Mouse (Mus musculus): ENCODE data around the gene Bmp10. TPM values are rescaled to one million over a fixed set of nuclear protein-coding genes. Genes with fewer than 3 reads are reported as not detected.

Bmp10 gene
- 0.09 and 0.24 TPM in 2 replicates for polyA plus RNA-seq (2015; fragmentation: Nextera tagmentation; extraction: Ambion mirVana)

DNA sequence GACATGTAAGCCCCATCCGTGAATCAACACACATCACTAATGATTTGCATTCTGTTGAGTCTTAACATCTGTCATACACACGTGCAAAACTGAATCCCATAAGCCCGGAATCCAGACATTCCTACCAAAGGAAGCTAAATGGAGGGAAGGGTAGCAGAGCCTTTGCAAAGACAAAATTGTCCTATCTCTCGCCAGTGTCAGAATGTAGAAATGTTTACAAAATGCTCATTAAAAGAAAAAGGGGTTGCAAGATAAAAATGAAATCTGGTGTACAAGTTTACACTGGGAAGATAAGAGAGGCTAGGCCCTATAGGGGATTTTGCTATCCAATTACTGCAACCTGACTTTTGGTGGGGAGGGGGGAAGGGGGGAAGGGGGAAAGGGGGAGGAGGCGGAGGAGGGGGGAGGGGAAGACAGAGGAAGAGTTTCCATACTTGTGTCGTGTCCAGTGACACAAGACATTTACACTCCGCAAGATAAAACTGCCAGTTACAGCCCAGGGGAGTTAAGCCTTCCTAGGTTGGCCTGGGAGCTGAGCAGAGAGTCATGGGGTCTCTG, at the start of gene Bmp10:
Gene Bmp10 (plus strand): TSS at position 508 of the 558 bp plus-strand sequence.
- Histone ChIP-seq H3K4me2 (ENCODE audit: low read depth, low read length) (no peak within 1 kb of the TSS), H3K36me3 (ENCODE audit: control insufficient read depth, insufficient read depth, low read length) (no peaks in the 10 kb centered on the region), H3K9ac (ENCODE audit: low read length) (no peak within 1 kb of the TSS), H3K27ac (ENCODE audit: low read length) (no peak within 1 kb of the TSS), H3K9me3 (ENCODE audit: control insufficient read depth, low read length) (no peaks in the 10 kb centered on the region), H3K4me1 (replicated peaks; ENCODE audit: control insufficient read depth, insufficient read depth, low read length) (no peaks in the 10 kb centered on the region), H3K4me3 (ENCODE audit: low read length) (no peak within 1 kb of the TSS), H3K27me3 (ENCODE audit: control insufficient read depth, insufficient read depth, low read depth, low read length) (no peaks in the 10 kb centered on the region)
- no peak for ATAC-seq (ENCODE audit: low read depth)
- WGBS = 33% methylated on average over 7 of the region's 7 CpGs

DNA sequence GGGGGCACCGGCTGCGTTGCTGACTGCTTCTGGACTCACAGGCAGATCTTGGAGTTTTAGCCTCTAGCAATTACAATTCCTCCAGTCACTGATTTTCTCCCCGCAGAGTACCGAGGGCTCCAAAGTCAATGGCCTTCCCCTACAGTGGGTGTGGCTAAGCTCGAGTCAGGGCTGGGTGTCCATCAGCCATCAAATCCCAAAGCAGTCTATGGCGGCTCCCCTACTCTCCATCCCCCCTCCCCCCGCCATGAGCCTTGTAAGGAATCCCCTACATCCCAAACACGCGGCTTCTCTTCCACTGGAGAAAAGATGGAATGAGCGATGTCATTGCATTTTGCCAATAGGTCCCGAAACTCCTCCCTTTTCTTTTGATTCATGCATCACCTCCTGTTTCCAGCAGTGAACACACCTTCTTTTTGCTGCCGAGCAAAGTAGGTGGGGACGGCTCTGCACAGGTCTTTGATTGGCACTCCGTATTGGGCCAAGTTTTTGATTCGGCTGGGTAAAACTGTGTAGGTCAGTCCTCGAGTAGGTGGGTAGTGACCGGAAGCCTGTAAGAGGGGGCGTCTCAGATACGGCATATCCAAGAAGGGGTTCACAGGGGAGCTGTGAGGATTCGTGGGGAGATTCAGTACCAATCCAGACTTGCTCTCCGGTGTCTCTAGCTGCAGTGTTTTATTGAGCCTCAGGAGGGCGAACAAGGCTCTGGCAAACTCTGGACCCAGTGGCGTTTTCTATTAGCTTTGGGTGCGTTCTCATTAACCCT, 44.7 kb upstream of the Bmp10 start:
- Histone ChIP-seq H3K27me3 (ENCODE audit: control insufficient read depth, insufficient read depth, low read depth, low read length) (peaks cover 18% of the 10 kb centered on the region; the same call in 1 of the 2 replicates), H3K36me3 (ENCODE audit: control insufficient read depth, insufficient read depth, low read length) (no peaks in the 10 kb centered on the region), H3K27ac (ENCODE audit: low read length) (no peak overlapping the region), H3K4me3 (ENCODE audit: low read length) (peak overlapping the region; percentile 28), H3K4me1 (replicated peaks; ENCODE audit: control insufficient read depth, insufficient read depth, low read length) (peaks cover 8% of the 10 kb centered on the region; the same call in 1 of the 2 replicates), H3K4me2 (ENCODE audit: low read depth, low read length) (peak overlapping the region; percentile 50), H3K9me3 (ENCODE audit: control insufficient read depth, low read length) (no peaks in the 10 kb centered on the region), H3K9ac (ENCODE audit: low read length) (peak overlapping the region; percentile 26; the same call in 1 of the 2 replicates)
- 9% methylated on average over 24 of the region's 24 CpGs for WGBS
- ATAC-seq (ENCODE audit: low read depth) = no peak

DNA sequence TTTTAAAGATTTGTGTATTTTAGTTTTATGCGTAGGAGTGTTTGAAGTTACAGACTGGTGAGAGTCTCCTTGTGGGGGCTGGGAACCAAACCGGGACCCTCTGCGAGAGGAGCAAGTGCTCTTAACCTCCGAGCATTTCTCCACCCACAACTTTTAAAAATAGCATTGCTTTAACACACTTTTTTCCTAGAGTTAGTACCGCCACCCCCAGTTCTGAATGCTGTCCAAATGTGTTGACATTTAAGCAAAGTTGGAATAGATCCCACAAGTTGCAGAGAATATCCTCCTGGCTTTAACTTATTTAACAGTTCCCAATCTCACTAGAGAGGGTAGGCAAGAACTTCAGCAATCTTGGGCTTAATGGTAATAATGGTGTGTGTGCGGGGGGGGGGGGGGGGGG, 44.0 kb upstream of the Bmp10 start:
- Histone ChIP-seq H3K4me2 (ENCODE audit: low read depth, low read length) (peak overlapping the region; percentile 50), H3K36me3 (ENCODE audit: control insufficient read depth, insufficient read depth, low read length) (no peaks in the 10 kb centered on the region), H3K4me1 (replicated peaks; ENCODE audit: control insufficient read depth, insufficient read depth, low read length) (peaks cover 12% of the 10 kb centered on the region), H3K4me3 (ENCODE audit: low read length) (no peak overlapping the region), H3K9me3 (ENCODE audit: control insufficient read depth, low read length) (no peaks in the 10 kb centered on the region), H3K27ac (ENCODE audit: low read length) (no peak overlapping the region), H3K9ac (ENCODE audit: low read length) (no peak overlapping the region), H3K27me3 (ENCODE audit: control insufficient read depth, insufficient read depth, low read depth, low read length) (peaks cover 18% of the 10 kb centered on the region; the same call in 1 of the 2 replicates)
- 17% methylated on average over 5 of the region's 6 CpGs for WGBS
- ATAC-seq (ENCODE audit: low read depth) = no peak

DNA sequence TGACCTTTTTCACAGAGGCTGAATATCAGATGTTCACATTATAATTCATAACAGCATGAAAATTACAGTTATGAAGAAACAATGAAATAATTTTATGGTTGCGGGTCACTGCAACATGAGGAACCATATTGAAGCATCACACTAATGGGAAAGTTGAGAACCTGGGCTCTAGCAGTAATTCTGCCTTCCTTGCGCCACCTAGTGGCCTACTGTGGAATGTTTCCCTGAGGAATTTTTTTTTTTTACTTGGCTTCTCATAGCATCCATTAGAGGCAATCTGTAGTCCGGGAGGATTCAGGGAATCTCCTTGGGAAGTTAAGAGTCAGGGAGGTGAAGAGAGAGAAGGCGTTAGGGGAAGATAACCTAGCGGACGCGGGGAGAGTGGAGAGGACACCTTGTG, 42.6 kb upstream of the Bmp10 start:
- Histone ChIP-seq H3K4me3 (ENCODE audit: low read length) (no peak overlapping the region), H3K9me3 (ENCODE audit: control insufficient read depth, low read length) (no peaks in the 10 kb centered on the region), H3K4me2 (ENCODE audit: low read depth, low read length) (no peak overlapping the region), H3K27ac (ENCODE audit: low read length) (no peak overlapping the region), H3K4me1 (replicated peaks; ENCODE audit: control insufficient read depth, insufficient read depth, low read length) (peaks cover 13% of the 10 kb centered on the region), H3K27me3 (ENCODE audit: control insufficient read depth, insufficient read depth, low read depth, low read length) (peaks cover 18% of the 10 kb centered on the region; the same call in 1 of the 2 replicates), H3K36me3 (ENCODE audit: control insufficient read depth, insufficient read depth, low read length) (no peaks in the 10 kb centered on the region), H3K9ac (ENCODE audit: low read length) (no peak overlapping the region)
- no peak for ATAC-seq (ENCODE audit: low read depth)
- 7% methylated on average over 7 of the region's 7 CpGs for WGBS

DNA sequence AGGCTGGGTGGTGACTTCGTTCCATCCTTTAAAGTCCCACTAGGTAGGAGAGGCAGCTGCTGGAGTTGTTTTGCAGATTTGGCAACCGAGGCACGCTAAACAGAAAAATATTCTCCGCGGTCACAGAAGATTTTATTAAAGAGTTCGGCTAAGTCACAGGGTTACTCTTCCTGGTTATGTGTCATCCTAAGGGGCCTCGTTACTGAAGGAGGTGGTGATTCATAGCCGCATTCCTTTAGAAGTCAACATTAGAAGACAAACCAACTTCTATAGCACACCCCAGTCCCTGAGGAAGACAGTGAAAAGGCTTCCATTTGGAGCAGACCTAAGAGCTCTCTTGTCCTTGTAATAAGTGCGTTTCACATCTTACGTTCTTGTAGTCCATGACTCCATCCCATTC, 42.1 kb upstream of the Bmp10 start:
- H3K9me3 ChIP-seq (ENCODE audit: control insufficient read depth, low read length) = no peaks in the 10 kb centered on the region
- no peak for ATAC-seq (ENCODE audit: low read depth)
- H3K4me3 ChIP-seq (ENCODE audit: low read length) = no peak overlapping the region
- no peaks in the 10 kb centered on the region for H3K36me3 ChIP-seq (ENCODE audit: control insufficient read depth, insufficient read depth, low read length)
- no peak overlapping the region for H3K4me2 ChIP-seq (ENCODE audit: low read depth, low read length)
- peaks cover 15% of the 10 kb centered on the region; the same call in 1 of the 2 replicates for H3K27me3 ChIP-seq (ENCODE audit: control insufficient read depth, insufficient read depth, low read depth, low read length)
- 71% methylated on average over 10 of the region's 10 CpGs for WGBS
- H3K9ac ChIP-seq (ENCODE audit: low read length) = no peak overlapping the region
- H3K4me1 ChIP-seq (replicated peaks; ENCODE audit: control insufficient read depth, insufficient read depth, low read length) = peaks cover 13% of the 10 kb centered on the region
- H3K27ac ChIP-seq (ENCODE audit: low read length) = no peak overlapping the region

DNA sequence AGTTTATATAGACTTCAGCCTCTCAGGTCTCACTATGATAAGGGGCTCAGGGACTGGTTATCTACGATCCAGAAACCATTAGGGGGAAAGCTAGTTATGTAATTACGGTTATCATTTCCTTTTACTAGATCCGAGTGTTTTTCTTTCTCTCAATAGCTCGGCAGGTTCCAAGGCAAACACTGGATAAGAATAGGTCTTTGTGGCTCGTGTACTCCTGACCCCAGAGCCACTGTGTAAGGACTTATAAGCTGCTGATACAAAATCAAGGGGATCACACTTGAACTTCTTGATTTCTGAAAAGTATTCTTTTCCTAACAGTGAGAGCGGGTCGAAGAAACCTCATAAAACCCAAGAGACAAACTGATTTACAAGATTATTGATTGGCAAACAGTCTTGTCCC, 39.9 kb upstream of the Bmp10 start, which contains the start of gene Gkn3:
Gene Gkn3 (minus strand): TSS at position 59 of the 400 bp plus-strand sequence.
- peak; percentile 63 for ATAC-seq (ENCODE audit: low read depth)
- peaks cover 12% of the 10 kb centered on the region for H3K4me1 ChIP-seq (replicated peaks; ENCODE audit: control insufficient read depth, insufficient read depth, low read length)
- no peak within 1 kb of the TSS for H3K4me2 ChIP-seq (ENCODE audit: low read depth, low read length)
- H3K27ac ChIP-seq (ENCODE audit: low read length) = peak within 1 kb of the TSS; percentile 42
- no peak within 1 kb of the TSS for H3K9ac ChIP-seq (ENCODE audit: low read length)
- 33% methylated on average over 7 of the region's 7 CpGs for WGBS
- H3K4me3 ChIP-seq (ENCODE audit: low read length) = no peak within 1 kb of the TSS
- H3K36me3 ChIP-seq (ENCODE audit: control insufficient read depth, insufficient read depth, low read length) = no peaks in the 10 kb centered on the region
- H3K9me3 ChIP-seq (ENCODE audit: control insufficient read depth, low read length) = no peaks in the 10 kb centered on the region
- H3K27me3 ChIP-seq (ENCODE audit: control insufficient read depth, insufficient read depth, low read depth, low read length) = no peaks in the 10 kb centered on the region

DNA sequence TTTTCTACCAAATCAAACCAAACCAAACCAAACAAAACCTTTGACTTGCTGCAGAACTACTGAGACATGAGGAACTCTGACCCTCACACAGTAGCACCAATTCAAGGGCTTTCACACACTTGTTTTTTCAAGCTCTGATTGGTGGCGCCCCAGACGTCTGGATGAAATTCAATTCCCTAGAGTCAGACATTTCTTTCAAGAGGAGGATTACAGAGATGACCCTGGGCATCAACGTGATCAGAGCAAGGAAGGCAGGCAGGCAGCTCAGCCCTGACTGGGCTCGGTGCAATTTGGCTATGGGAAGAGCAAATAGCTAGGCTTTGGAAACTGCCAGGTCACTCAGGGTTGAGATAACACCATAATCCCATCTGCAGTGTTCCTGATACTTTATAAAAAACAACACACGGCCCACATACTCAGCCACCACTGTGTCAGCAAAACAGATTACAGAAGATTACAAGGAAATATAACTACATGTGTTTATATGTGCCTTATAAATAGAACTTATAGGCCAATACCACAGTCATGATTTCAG, 39.3 kb upstream of the Bmp10 start:
- H3K4me1 ChIP-seq (replicated peaks; ENCODE audit: control insufficient read depth, insufficient read depth, low read length) = peaks cover 9% of the 10 kb centered on the region
- no peak for ATAC-seq (ENCODE audit: low read depth)
- H3K4me2 ChIP-seq (ENCODE audit: low read depth, low read length) = no peak overlapping the region
- 21% methylated on average over 5 of the region's 5 CpGs for WGBS
- no peak overlapping the region for H3K4me3 ChIP-seq (ENCODE audit: low read length)
- H3K27ac ChIP-seq (ENCODE audit: low read length) = peak overlapping the region; percentile 42; the same call in 1 of the 2 replicates
- no peaks in the 10 kb centered on the region for H3K9me3 ChIP-seq (ENCODE audit: control insufficient read depth, low read length)
- no peaks in the 10 kb centered on the region for H3K27me3 ChIP-seq (ENCODE audit: control insufficient read depth, insufficient read depth, low read depth, low read length)
- H3K36me3 ChIP-seq (ENCODE audit: control insufficient read depth, insufficient read depth, low read length) = no peaks in the 10 kb centered on the region
- H3K9ac ChIP-seq (ENCODE audit: low read length) = no peak overlapping the region

DNA sequence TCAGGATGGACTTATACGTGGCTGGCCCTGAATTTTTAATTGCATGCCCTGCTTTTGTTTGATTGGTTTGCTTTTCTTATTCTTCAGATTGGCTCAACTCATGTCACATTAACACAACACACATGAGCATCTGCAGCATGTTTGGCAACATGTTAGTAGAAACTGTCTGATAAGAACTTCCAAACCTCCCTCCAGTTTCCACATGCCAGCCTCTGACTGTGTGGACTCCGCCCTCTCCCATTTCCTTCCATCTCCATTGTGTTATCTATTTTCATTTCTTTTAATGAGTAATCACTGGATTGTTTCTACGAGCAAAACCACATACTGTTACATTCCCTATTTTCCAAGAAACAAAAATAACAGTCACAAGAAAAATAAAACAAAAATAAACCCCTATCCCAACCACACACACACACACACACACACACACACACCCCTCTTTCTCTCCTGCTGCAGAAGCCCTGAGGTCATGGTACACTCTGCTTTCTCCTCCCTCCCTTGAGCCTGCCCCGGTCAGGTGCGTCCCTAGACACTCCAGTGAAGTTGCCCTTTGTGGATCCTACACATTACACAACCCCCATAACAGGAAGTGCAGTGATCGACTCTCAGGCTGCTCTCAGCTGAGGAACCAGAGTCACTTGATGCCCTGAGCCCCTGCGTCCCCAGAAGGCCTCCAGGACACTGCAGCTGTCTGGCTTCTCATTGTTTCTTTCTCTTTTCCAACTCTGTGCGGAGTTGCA, 35.2 kb upstream of the Bmp10 start:
- no peak overlapping the region for H3K9ac ChIP-seq (ENCODE audit: low read length)
- H3K4me2 ChIP-seq (ENCODE audit: low read depth, low read length) = no peak overlapping the region
- 0 out of 2 replicates have a peak, but pooled peaks have one; percentile 26 for ATAC-seq (ENCODE audit: low read depth)
- H3K4me1 ChIP-seq (replicated peaks; ENCODE audit: control insufficient read depth, insufficient read depth, low read length) = peaks cover 7% of the 10 kb centered on the region
- 52% methylated on average over 8 of the region's 8 CpGs for WGBS
- H3K9me3 ChIP-seq (ENCODE audit: control insufficient read depth, low read length) = no peaks in the 10 kb centered on the region
- H3K4me3 ChIP-seq (ENCODE audit: low read length) = no peak overlapping the region
- H3K27me3 ChIP-seq (ENCODE audit: control insufficient read depth, insufficient read depth, low read depth, low read length) = no peaks in the 10 kb centered on the region
- no peaks in the 10 kb centered on the region for H3K36me3 ChIP-seq (ENCODE audit: control insufficient read depth, insufficient read depth, low read length)
- H3K27ac ChIP-seq (ENCODE audit: low read length) = no peak overlapping the region

DNA sequence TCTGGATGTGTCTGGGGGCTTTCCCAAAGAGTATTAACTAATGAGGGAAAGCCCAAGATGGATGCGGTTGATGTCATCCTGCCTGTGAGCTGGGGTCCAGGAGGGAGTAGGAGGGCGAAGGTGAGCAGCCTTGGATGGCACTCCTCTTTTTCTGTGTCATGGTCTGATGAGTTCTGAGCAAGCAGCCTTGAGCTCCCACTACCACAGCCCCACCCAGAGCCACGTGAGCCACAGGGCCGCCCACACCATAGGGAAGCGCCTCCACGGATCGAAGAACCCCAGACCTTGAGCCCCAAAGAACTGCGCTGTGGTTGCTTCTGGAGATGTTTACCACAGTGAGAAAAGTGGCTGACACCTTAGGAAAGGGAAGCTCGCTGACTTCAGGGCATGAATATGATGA, 34.0 kb upstream of the Bmp10 start:
- no peak for ATAC-seq (ENCODE audit: low read depth)
- Histone ChIP-seq H3K9ac (ENCODE audit: low read length) (no peak overlapping the region), H3K9me3 (ENCODE audit: control insufficient read depth, low read length) (no peaks in the 10 kb centered on the region), H3K27ac (ENCODE audit: low read length) (no peak overlapping the region), H3K27me3 (ENCODE audit: control insufficient read depth, insufficient read depth, low read depth, low read length) (no peaks in the 10 kb centered on the region), H3K36me3 (ENCODE audit: control insufficient read depth, insufficient read depth, low read length) (no peaks in the 10 kb centered on the region), H3K4me2 (ENCODE audit: low read depth, low read length) (no peak overlapping the region), H3K4me3 (ENCODE audit: low read length) (no peak overlapping the region), H3K4me1 (replicated peaks; ENCODE audit: control insufficient read depth, insufficient read depth, low read length) (peaks cover 5% of the 10 kb centered on the region)
- 81% methylated on average over 9 of the region's 9 CpGs for WGBS
